Mouse (Mus musculus): ENCODE results near the gene Gabrg1.

GRCm38 (mm10) chr5:70843096-70843734 lies 798 bp upstream of the Gabrg1 start:
- TF ChIP-seq CTCF (IDR thresholded peaks at IDR 0.05; ENCODE audit: insufficient read depth, low read depth, low read length), result no peak
- no peak for TF ChIP-seq POLR2A (IDR thresholded peaks at IDR 0.05; ENCODE audit: insufficient read depth, low read depth, low read length)

Data from olfactory bulb, adult 2 months (tissue).